Mouse (Mus musculus) adrenal gland, adult 18-20 months (tissue): ENCODE measurements at regions not wholly inside any gene's neighbourhood (a gene's known extent, or its start where the extent isn't known, plus 50 kb on each side); places are given as distances from the start of the nearest gene placed in this dataset.

Experiments used
- DNase-seq, 2 experiments: peaks; one replicate each; pipeline ENCODE4 v3.0.0; 2021 to 2022; ENCODE audit warnings: low spot score in 2 of 2

- DNase-seq: no peak
Observed at GRCm38 (mm10) chr3:131698070-131698750, 133.6 kb downstream of the Papss1 start.

DNA sequence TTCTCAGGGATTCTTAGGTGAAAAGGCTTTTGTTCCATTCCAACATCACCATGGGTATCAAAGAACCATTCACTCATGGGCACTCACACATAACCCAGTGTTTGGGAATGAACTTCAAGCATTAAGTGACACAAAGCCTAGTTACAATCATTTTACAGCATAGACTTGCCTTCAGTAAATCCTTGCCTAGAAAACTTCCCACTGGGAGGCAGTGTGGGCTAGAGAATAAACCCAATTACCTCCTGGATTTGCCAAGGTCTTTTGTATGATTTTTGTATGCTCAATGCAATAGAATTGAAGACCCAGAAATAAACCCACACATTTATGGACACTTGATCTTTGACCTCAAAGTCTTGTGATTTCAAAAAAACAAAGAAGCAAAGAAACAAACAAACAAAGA lies 138.6 kb downstream of the Papss1 start:
- peak; percentile 29 to 30 for DNase-seq

- no peak for DNase-seq
Observed at GRCm38 (mm10) chr3:131713532-131713931, 149.0 kb downstream of the Papss1 start.

GRCm38 (mm10) chr3:131718761-131719160 lies 154.2 kb downstream of the Papss1 start:
- no peak for DNase-seq

GRCm38 (mm10) chr3:131728618-131729017 lies 164.1 kb downstream of the Papss1 start:
- no peak for DNase-seq

DNA sequence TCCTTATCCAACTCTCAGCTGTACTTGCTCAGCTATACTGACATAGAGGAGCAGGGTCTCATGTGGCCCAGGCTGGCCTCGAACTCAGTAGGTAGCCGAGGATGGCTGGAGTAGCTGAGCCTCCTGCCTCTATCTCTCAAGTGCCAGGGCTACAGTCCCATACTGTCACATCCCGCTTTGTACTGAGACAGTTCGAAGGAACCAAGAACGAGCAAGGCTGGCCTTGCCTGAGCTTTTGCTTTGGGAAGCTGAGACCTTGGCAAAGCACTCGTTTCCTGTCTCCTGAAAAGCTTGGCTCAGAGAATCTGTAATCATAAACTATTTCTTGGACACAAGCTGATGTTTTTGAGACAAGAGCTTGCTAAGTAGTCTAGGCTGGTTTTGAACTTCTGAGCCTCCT lies 169.7 kb downstream of the Papss1 start:
- DNase-seq: peak in 1 of 2 experiments; percentile 10

GRCm38 (mm10) chr3:131737461-131737860 lies 172.9 kb downstream of the Papss1 start:
- no peak for DNase-seq

- no peak for DNase-seq
Observed at GRCm38 (mm10) chr3:131737953-131738598, 173.5 kb downstream of the Papss1 start.

- no peak for DNase-seq
Observed at GRCm38 (mm10) chr3:131755537-131755936, 191.0 kb downstream of the Papss1 start.

DNA sequence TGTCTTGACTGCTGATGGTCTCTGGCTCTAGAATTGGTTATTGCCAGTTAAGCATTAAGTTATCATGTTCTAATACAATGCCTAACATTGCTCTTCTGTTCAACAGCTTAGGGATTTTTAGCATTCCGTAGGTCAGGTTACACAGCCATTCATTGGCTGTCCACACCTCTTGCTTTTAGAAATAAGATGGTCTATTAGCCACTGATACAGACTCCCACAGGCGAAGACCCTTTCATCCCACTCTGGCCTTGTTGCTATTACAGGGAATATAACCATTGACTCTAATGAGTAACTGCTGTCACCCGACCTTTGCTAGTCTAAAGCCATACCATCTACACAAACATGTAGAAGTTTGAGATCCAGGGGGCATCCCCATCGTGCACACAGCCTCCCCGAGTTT lies 191.6 kb downstream of the Papss1 start:
- DNase-seq: no peak

GRCm38 (mm10) chr3:131769976-131770375 lies 205.4 kb downstream of the Papss1 start:
- no peak for DNase-seq

DNA sequence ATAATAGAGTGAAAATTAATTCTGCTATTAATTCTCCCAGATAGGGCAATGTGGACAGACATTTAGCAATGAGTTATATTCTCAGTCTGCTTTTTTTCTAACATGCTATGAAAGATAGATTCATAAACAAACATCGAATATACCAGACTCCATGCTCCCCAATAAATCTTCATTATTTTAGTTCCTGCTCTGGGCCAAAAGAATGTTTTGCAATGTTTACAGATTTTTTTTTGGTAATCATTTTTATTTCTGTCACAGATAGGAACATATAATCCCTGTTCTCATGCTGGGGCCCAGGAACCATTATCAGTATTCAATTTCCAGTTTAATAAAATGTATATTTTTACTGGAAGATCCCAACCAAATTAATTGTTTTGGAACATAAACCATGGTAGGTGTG lies 205.9 kb downstream of the Papss1 start:
- no peak for DNase-seq

DNA sequence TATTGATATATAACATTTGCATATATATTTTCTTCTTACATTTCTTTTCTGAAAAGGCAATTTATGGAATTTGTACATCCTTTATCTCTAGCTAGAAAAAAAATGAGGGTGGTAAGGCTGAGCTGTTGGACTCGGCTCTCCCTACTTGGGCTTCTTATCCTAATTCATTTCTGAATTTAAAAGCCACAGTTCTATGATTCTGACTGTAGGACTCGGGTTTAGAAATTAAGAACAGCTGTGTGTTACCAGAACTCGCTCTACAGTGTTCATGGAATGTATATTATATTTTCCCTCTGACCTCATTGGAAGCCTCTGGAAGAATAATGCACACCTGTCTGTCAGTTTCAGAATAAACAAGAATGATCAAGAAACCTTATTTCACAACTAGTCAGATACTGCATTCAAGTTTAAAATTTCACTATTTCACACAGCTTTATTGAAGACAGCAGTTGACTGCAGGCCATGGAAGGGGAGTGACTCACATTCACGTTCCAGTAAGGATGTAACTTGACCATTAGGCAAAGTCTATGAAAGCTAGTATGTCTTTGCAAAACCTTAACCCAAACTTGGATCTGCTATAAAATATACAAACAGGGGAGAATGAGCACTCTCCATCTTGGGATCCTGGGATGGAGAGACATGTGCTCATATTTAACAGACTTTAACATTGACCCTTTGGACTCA lies 207.4 kb downstream of the Papss1 start:
- DNase-seq: no peak

- DNase-seq: no peak
Observed at GRCm38 (mm10) chr3:131772593-131772992, 208.0 kb downstream of the Papss1 start.

GRCm38 (mm10) chr3:131775431-131775830 lies 210.9 kb downstream of the Papss1 start:
- DNase-seq: no peak

DNA sequence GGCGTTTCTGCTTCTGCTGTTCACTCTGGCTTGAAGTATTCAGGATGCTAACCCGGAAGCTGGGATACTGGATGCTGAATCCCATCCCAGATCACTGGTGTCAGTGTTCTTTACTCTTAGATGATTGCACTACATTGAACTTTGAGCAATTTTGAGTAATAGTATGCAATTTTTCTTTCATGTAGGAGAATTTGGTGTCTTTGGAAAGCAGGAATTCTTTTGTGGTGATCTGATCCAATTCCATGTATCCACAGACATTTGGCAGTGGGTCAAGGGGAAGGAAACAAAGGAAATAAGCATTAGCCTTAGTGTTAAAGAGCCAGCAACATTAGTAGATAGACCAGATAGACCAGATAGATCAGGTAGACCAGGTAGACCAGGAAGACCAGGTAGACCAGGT lies 212.1 kb downstream of the Papss1 start:
- DNase-seq: no peak

GRCm38 (mm10) chr3:131779803-131780202 lies 215.2 kb downstream of the Papss1 start:
- DNase-seq: no peak

DNA sequence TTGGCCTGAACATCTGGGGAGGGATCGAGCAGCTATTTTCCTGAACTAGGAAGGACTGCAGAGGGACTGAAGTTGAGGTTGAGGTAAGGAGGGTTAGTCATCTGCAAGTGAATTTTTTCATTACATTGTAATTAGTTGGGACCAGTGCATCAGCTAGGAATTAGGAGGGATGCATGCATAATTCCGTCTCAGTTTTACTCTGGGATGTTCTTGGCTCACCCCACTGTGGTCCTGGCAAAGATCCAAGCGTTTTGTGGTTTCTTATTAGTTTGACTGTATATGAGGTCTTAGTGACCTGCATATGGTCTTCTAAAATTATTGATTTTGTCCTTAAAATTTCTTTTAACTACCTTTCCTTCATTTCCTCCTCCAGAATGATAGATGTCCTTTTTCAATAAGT lies 221.0 kb downstream of the Papss1 start:
- DNase-seq: no peak

- DNase-seq: no peak
Observed at GRCm38 (mm10) chr3:131788321-131788720, 223.8 kb downstream of the Papss1 start.

DNA sequence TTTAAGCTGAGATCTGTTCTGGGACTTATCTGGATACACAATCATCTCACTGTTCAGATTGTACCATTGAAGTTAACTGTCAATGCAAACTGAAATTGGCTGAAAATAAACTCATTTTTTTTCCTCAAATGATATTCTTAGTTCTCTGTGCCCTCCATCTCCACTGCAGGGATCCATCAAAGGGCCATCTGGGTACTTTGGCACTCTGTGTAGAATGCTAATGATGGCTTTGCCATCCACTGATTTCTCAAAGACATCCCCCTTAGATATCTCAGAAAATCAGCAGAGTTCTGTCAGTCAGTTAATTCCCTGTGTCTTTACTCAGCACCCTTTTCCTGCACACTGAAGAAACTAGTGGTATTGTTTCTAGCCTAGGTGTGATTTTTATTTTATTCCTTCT lies 224.6 kb downstream of the Papss1 start:
- DNase-seq: no peak

- no peak for DNase-seq
Observed at GRCm38 (mm10) chr3:131794056-131794455, 229.5 kb downstream of the Papss1 start.
